10 mouse cellular contexts compared by ENCODE assay signal in the genomic region with DNA sequence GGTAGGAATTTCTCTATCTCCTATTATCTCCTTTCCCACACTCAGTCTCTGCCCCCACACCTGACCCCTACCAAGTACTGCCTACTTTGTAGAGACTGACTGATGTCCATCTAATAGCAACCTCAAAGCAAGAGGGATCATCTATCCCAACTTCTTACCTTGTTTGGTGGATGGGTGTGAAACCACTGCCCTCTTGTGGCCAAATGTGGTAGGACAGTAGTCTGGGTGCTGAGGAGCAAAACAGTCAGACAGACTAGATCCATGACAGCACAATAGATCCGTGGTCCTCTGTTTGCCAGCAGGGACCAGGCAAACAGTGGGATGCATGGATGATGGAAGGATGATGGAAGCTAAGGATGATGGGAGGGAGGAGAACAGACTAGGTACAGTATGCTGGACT. TPM values are rescaled to one million over a fixed set of nuclear protein-coding genes. Genes with fewer than 3 reads are reported as not detected.
DNase-seq lines count a peak whose midpoint lies in the region; ATAC-seq and TF ChIP-seq lines count a peak whose summit lies in the region.
"Had no signal": no experiment of that assay in that cellular context is flagged by ENCODE, and none has a peak within 500 bp of the region (broad histone marks: within the 10 kb centered on the region; RNA-seq: fewer than 3 reads in every experiment).

No protein-coding gene starts in this region.

- H3K4me1 ChIP-seq in heart, postnatal 0 days (ENCODE audit: control insufficient read depth, insufficient read depth): peaks cover 8% of the 10 kb centered on the region; the same call in 1 of the 2 replicates
- H3K4me1 ChIP-seq in heart, embryonic 12.5 days (replicated peaks): peaks cover 15% of the 10 kb centered on the region
- peaks cover 8 to 31% of the 10 kb centered on the region in 2 experiments for H3K4me1 ChIP-seq in MEL (ENCODE audit: control insufficient read depth in 1 of 2, insufficient read depth in 2 of 2, low read length in 2 of 2)
- no peaks in the 10 kb centered on the region for H3K4me1 ChIP-seq in midbrain, postnatal 0 days (ENCODE audit: insufficient read depth, low read length)

- no peaks in the 10 kb centered on the region for H3K9me3 ChIP-seq in heart, postnatal 0 days (replicated peaks; ENCODE audit: control insufficient read depth, low read length)
- H3K9me3 ChIP-seq in heart, embryonic 12.5 days (replicated peaks): no peaks in the 10 kb centered on the region
- no peaks in the 10 kb centered on the region for H3K9me3 ChIP-seq in MEL (replicated peaks; ENCODE audit: insufficient read depth, low read length)
- H3K9me3 ChIP-seq in midbrain, postnatal 0 days (ENCODE audit: low read length): no peaks in the 10 kb centered on the region
- H3K9me3 ChIP-seq: embryonic facial prominence, embryonic 12.5 days had no signal

- no peak overlapping the region for H3K4me3 ChIP-seq in heart, postnatal 0 days (ENCODE audit: low read depth, low read length)
- H3K4me3 ChIP-seq in heart, embryonic 12.5 days: no peak overlapping the region
- H3K4me3 ChIP-seq in MEL (ENCODE audit: control insufficient read depth in 1 of 2, insufficient read depth in 1 of 2, low read depth in 2 of 2, low read length in 2 of 2): no peak overlapping the region
- no peak overlapping the region for H3K4me3 ChIP-seq in midbrain, postnatal 0 days (ENCODE audit: low read depth, low read length)
- H3K4me3 ChIP-seq: embryonic facial prominence, embryonic 12.5 days had no signal

- H3K27ac ChIP-seq in heart, postnatal 0 days (ENCODE audit: low read depth): no peak overlapping the region
- no peak overlapping the region for H3K27ac ChIP-seq in heart, embryonic 12.5 days (ENCODE audit: poor library complexity, severe bottlenecking)
- no peak overlapping the region for H3K27ac ChIP-seq in MEL (ENCODE audit: control insufficient read depth, low read depth, low read length)
- no peak overlapping the region for H3K27ac ChIP-seq in midbrain, postnatal 0 days (ENCODE audit: low read depth, low read length)
- H3K27ac ChIP-seq: embryonic facial prominence, embryonic 12.5 days had no signal

- H3K36me3 ChIP-seq in heart, postnatal 0 days (replicated peaks; ENCODE audit: control insufficient read depth, insufficient read depth, low read length): no peaks in the 10 kb centered on the region
- no peaks in the 10 kb centered on the region for H3K36me3 ChIP-seq in heart, embryonic 12.5 days
- H3K36me3 ChIP-seq in MEL (ENCODE audit: control insufficient read depth in 1 of 2, insufficient read depth in 2 of 2, low read length in 2 of 2): peaks cover 11 to 45% of the 10 kb centered on the region in 2 experiments
- H3K36me3 ChIP-seq in midbrain, postnatal 0 days (ENCODE audit: insufficient read depth, low read length): no peaks in the 10 kb centered on the region
- H3K36me3 ChIP-seq in splenic B cell, adult 2 months (ENCODE audit: control insufficient read depth, insufficient read depth, low read length, poor library complexity, severe bottlenecking): peaks cover 17% of the 10 kb centered on the region
- H3K36me3 ChIP-seq: embryonic facial prominence, embryonic 12.5 days had no signal

- no peak for TF ChIP-seq EP300 in heart, postnatal 0 days (IDR thresholded peaks at IDR 0.05; ENCODE audit: low read depth)
- TF ChIP-seq EP300 in MEL (IDR thresholded peaks at IDR 0.05; ENCODE audit: low read depth in 1 of 2, low read length in 2 of 2): no peak

- TF ChIP-seq RAD21 in MEL (IDR thresholded peaks at IDR 0.05; ENCODE audit: low read depth, low read length): peak; percentile 49

- no peak overlapping the region for H3K9ac ChIP-seq in heart, postnatal 0 days (replicated peaks; ENCODE audit: low read depth, low read length)
- no peak overlapping the region for H3K9ac ChIP-seq in heart, embryonic 12.5 days
- 0 out of 2 replicates have a peak overlapping the region, but pooled peaks have one; percentile 5 for H3K9ac ChIP-seq in MEL (ENCODE audit: control insufficient read depth, low read depth, low read length, poor library complexity, severe bottlenecking)
- no peak overlapping the region for H3K9ac ChIP-seq in midbrain, postnatal 0 days (replicated peaks; ENCODE audit: low read length, poor library complexity, severe bottlenecking)
- H3K9ac ChIP-seq: embryonic facial prominence, embryonic 12.5 days had no signal

- peaks cover 8% of the 10 kb centered on the region; the same call in 1 of the 2 replicates for H3K27me3 ChIP-seq in heart, postnatal 0 days (ENCODE audit: control insufficient read depth, insufficient read depth, low read length)
- H3K27me3 ChIP-seq in heart, embryonic 12.5 days (replicated peaks): peaks cover 14% of the 10 kb centered on the region
- H3K27me3 ChIP-seq in MEL (ENCODE audit: control insufficient read depth in 1 of 2, insufficient read depth in 2 of 2, low read length in 2 of 2): no peaks in the 10 kb centered on the region
- no peaks in the 10 kb centered on the region for H3K27me3 ChIP-seq in midbrain, postnatal 0 days (ENCODE audit: insufficient read depth, low read length)
- H3K27me3 ChIP-seq in splenic B cell, adult 2 months (ENCODE audit: control insufficient read depth, insufficient read depth, low read length, poor library complexity, severe bottlenecking): no peaks in the 10 kb centered on the region
- H3K27me3 ChIP-seq: embryonic facial prominence, embryonic 12.5 days had no signal

- peak in 1 of 2 experiments; percentile 29; a peak in 1 of 4 replicates for TF ChIP-seq POLR2A in MEL (IDR thresholded peaks at IDR 0.05; ENCODE audit: control insufficient read depth in 1 of 2, insufficient read depth in 1 of 2, low read depth in 1 of 2, low read length in 2 of 2, poor library complexity in 1 of 2)

- H3K79me2 ChIP-seq in MEL (ENCODE audit: control insufficient read depth, insufficient read depth, low read length, poor library complexity): peaks cover 51% of the 10 kb centered on the region

- no peak overlapping the region for H3K4me2 ChIP-seq in heart, postnatal 0 days (ENCODE audit: low read depth, low read length)
- no peak overlapping the region for H3K4me2 ChIP-seq in heart, embryonic 12.5 days
- H3K4me2 ChIP-seq in midbrain, postnatal 0 days (ENCODE audit: low read depth, low read length, poor library complexity, severe bottlenecking): no peak overlapping the region
- H3K4me2 ChIP-seq: embryonic facial prominence, embryonic 12.5 days had no signal

- peak; percentile 46 for DNase-seq in heart, postnatal 0 days (ENCODE audit: low spot score)
- DNase-seq in MEL (ENCODE audit: low read depth, low spot score): peak; percentile 87
- peak; percentile 84 to 87 for DNase-seq in cerebellum, postnatal 10 days
- peak; percentile 37 to 40 for DNase-seq in gastrocnemius, adult 8-10 months (ENCODE audit: low spot score in 2 of 2)
- DNase-seq in left cerebral cortex, postnatal 4 days: peak; percentile 62
- peak; percentile 77 for DNase-seq in midbrain, postnatal 0 days (ENCODE audit: low spot score)
- peak; percentile 90 for DNase-seq in splenic B cell, adult 2 months (ENCODE audit: low read depth, low spot score)

- intact Hi-C loops in left cerebral cortex, postnatal 4 days (cut with DNase I): no loop called here

- TF ChIP-seq CTCF in heart, postnatal 0 days (IDR thresholded peaks at IDR 0.05; ENCODE audit: low read depth): peak; percentile 99
- peak; percentile 80 to 97 (median 81) for TF ChIP-seq CTCF in MEL (IDR thresholded peaks at IDR 0.05 in 2 of 3, conservative IDR thresholded peaks at IDR 0.05 in 1 of 3; ENCODE audit: control insufficient read depth in 1 of 3, insufficient read depth in 1 of 3, low read depth in 2 of 3, low read length in 3 of 3, poor library complexity in 1 of 3, severe bottlenecking in 1 of 3)
- TF ChIP-seq CTCF in midbrain, postnatal 0 days (IDR thresholded peaks at IDR 0.05): peak; percentile 100

- ATAC-seq in heart, postnatal 0 days (ENCODE audit: insufficient read depth, low read depth): no peak
- no peak for ATAC-seq in heart, embryonic 12.5 days (ENCODE audit: insufficient number of reproducible peaks, low FRiP score)
- 0 out of 2 replicates have a peak, but pooled peaks have one; percentile 16 for ATAC-seq in midbrain, postnatal 0 days (ENCODE audit: low FRiP score)

- WGBS in heart, postnatal 0 days: 0% methylated on average over 1 of the region's 1 CpGs
- 19% methylated on average over 1 of the region's 1 CpGs for WGBS in heart, embryonic 12.5 days
- WGBS in midbrain, postnatal 0 days: 11% methylated on average over 1 of the region's 1 CpGs

RNA-seq across cellular contexts. Expression of a gene that starts 4.0 kb away (rescaled TPM):
- 2.1 and 3.9 TPM in 2 replicates for total RNA-seq in heart, postnatal 0 days (2014; rRNA removed; ENCODE audit: low replicate concordance)
- 0.22 and 0.30 TPM in 2 replicates for polyA plus RNA-seq in heart, postnatal 0 days (2015; fragmentation: Nextera tagmentation; extraction: Ambion mirVana)
- polyA plus RNA-seq in heart, embryonic 12.5 days (2016; fragmentation: Nextera tagmentation; extraction: Ambion mirVana): 1.0 and 1.4 TPM in 2 replicates
- total RNA-seq in MEL (2012; rRNA removed): 173 and 202 TPM in 2 replicates
- 100 to 1,000 TPM in 1 of 2 experiments, not detected in 1; 215 TPM for polyA plus RNA-seq in MEL (2012; ENCODE audit: insufficient read depth in 1 of 2, insufficient read length in 2 of 2, low read depth in 1 of 2, low replicate concordance in 2 of 2, missing spikeins in 1 of 2)
- total RNA-seq in gastrocnemius, adult 8-10 months (2022): under 1 TPM; 0.12 to 0.22 (median 0.15) TPM
- total RNA-seq in left cerebral cortex, postnatal 4 days (2021): under 1 TPM; 0.10 to 0.24 TPM
- 0.05 and 0.24 TPM in 2 replicates for total RNA-seq in midbrain, postnatal 0 days (2014; rRNA removed)
- 0.05 and 0.15 TPM in 2 replicates for polyA plus RNA-seq in midbrain, postnatal 0 days (2015; fragmentation: Nextera tagmentation; extraction: Ambion mirVana)

RNA-seq across cellular contexts. Expression of a gene that starts 10.1 kb away (rescaled TPM):
- 40.1 and 43.4 TPM in 2 replicates for total RNA-seq in heart, postnatal 0 days (2014; rRNA removed; ENCODE audit: low replicate concordance)
- 31.9 and 35.3 TPM in 2 replicates for polyA plus RNA-seq in heart, postnatal 0 days (2015; fragmentation: Nextera tagmentation; extraction: Ambion mirVana)
- 36.4 and 36.6 TPM in 2 replicates for polyA plus RNA-seq in heart, embryonic 12.5 days (2016; fragmentation: Nextera tagmentation; extraction: Ambion mirVana)
- 8.0 and 9.0 TPM in 2 replicates for total RNA-seq in MEL (2012; rRNA removed)
- polyA plus RNA-seq in MEL (2012; ENCODE audit: insufficient read depth in 1 of 2, insufficient read length in 2 of 2, low read depth in 1 of 2, low replicate concordance in 2 of 2, missing spikeins in 1 of 2): 10 to 100 TPM in 1 of 2 experiments, not detected in 1; 47.7 TPM
- 10 to 100 TPM; 16.6 to 19.3 (median 18.0) TPM for total RNA-seq in gastrocnemius, adult 8-10 months (2022)
- 100 to 1,000 TPM; 508 to 512 TPM for total RNA-seq in left cerebral cortex, postnatal 4 days (2021)
- 317 and 384 TPM in 2 replicates for total RNA-seq in midbrain, postnatal 0 days (2014; rRNA removed)
- 399 and 418 TPM in 2 replicates for polyA plus RNA-seq in midbrain, postnatal 0 days (2015; fragmentation: Nextera tagmentation; extraction: Ambion mirVana)

RNA-seq across cellular contexts. Expression of a gene that starts 31.0 kb away (rescaled TPM):
- total RNA-seq in heart, postnatal 0 days (2014; rRNA removed; ENCODE audit: low replicate concordance): not detected in 2 replicates
- polyA plus RNA-seq in heart, postnatal 0 days (2015; fragmentation: Nextera tagmentation; extraction: Ambion mirVana): not detected in 2 replicates
- polyA plus RNA-seq in heart, embryonic 12.5 days (2016; fragmentation: Nextera tagmentation; extraction: Ambion mirVana): not detected in 2 replicates
- total RNA-seq in MEL (2012; rRNA removed): not detected in 2 replicates
- not detected for polyA plus RNA-seq in MEL (2012; ENCODE audit: insufficient read depth in 1 of 2, insufficient read length in 2 of 2, low read depth in 1 of 2, low replicate concordance in 2 of 2, missing spikeins in 1 of 2)
- under 1 TPM; 0.15 to 0.36 (median 0.27) TPM for total RNA-seq in gastrocnemius, adult 8-10 months (2022)
- 10 to 100 TPM; 15.8 to 18.8 TPM for total RNA-seq in left cerebral cortex, postnatal 4 days (2021)
- 14.1 and 25.7 TPM in 2 replicates for total RNA-seq in midbrain, postnatal 0 days (2014; rRNA removed)
- 8.8 and 12.8 TPM in 2 replicates for polyA plus RNA-seq in midbrain, postnatal 0 days (2015; fragmentation: Nextera tagmentation; extraction: Ambion mirVana)
- polyA plus RNA-seq: embryonic facial prominence, embryonic 12.5 days; liver, embryonic 16.5 days had no signal

RNA-seq across cellular contexts. Expression of a gene that starts 31.4 kb away (rescaled TPM):
- total RNA-seq in heart, postnatal 0 days (2014; rRNA removed; ENCODE audit: low replicate concordance): 8.6 and 17.3 TPM in 2 replicates
- 3.8 and 4.5 TPM in 2 replicates for polyA plus RNA-seq in heart, postnatal 0 days (2015; fragmentation: Nextera tagmentation; extraction: Ambion mirVana)
- polyA plus RNA-seq in heart, embryonic 12.5 days (2016; fragmentation: Nextera tagmentation; extraction: Ambion mirVana): 0.80 and 0.82 TPM in 2 replicates
- 0.04 and 0.07 TPM in 2 replicates for total RNA-seq in MEL (2012; rRNA removed)
- under 1 TPM in 1 of 2 experiments, not detected in 1; 0.10 TPM for polyA plus RNA-seq in MEL (2012; ENCODE audit: insufficient read depth in 1 of 2, insufficient read length in 2 of 2, low read depth in 1 of 2, low replicate concordance in 2 of 2, missing spikeins in 1 of 2)
- under 1 TPM; 0.11 to 0.19 (median 0.17) TPM for total RNA-seq in gastrocnemius, adult 8-10 months (2022)
- total RNA-seq in left cerebral cortex, postnatal 4 days (2021): 1 to 10 TPM; 1.6 to 2.3 TPM
- 2.5 and 3.8 TPM in 2 replicates for total RNA-seq in midbrain, postnatal 0 days (2014; rRNA removed)
- polyA plus RNA-seq in midbrain, postnatal 0 days (2015; fragmentation: Nextera tagmentation; extraction: Ambion mirVana): 1.9 and 2.1 TPM in 2 replicates

Comparison
In these comparisons a context has a peak if more than half of its experiments do, and no peak if none do; other contexts are left out.
1. DNase-seq: peak in every context shown above with its lines; median percentile 90 in splenic B cell, adult 2 months; 87 in MEL; 86 in cerebellum, postnatal 10 days; 77 in midbrain, postnatal 0 days; 62 in left cerebral cortex, postnatal 4 days; 46 in heart, postnatal 0 days; 38 in gastrocnemius, adult 8-10 months.
2. RNA of a gene that starts 4.0 kb away (total RNA-seq): 173 to 202 TPM in MEL; 2.1 to 3.9 TPM in heart, postnatal 0 days, 0.10 to 0.24 TPM in left cerebral cortex, postnatal 4 days, 0.12 to 0.22 TPM in gastrocnemius, adult 8-10 months and 0.05 to 0.24 TPM in midbrain, postnatal 0 days; every median in the first group is over 10 times any median in the second.
3. RNA of a gene that starts 31.0 kb away (total RNA-seq): 14.1 to 25.7 TPM in midbrain, postnatal 0 days and 15.8 to 18.8 TPM in left cerebral cortex, postnatal 4 days; 0.15 to 0.36 TPM in gastrocnemius, adult 8-10 months, not detected in heart, postnatal 0 days and not detected in MEL; every median in the first group is over 10 times any median in the second.
4. Peak in every context shown above with its lines, with median percentiles within 50 percentile points of each other: CTCF ChIP-seq.